Mouse (Mus musculus) kidney, postnatal 36 days (tissue): ENCODE results near the gene Pbx2.
A peak's percentile ranks its signal among the peaks of the same experiment; 100 is the strongest.

Source experiments
- DNase-seq, 2 experiments: peaks; one replicate each; pipeline ENCODE4 v3.0.0; 2021 to 2022; ENCODE audit warnings: mixed read lengths in 2 of 2

The Pbx2 gene

GRCm38 (mm10) chr17:34604061-34604508, 13.0 kb downstream of the Pbx2 start, which contains the start of gene Agpat1:
TSS of gene Agpat1 (plus strand) at chr17:34604262.
- peak; percentile 98 to 100 for DNase-seq

- DNase-seq: peak; percentile 83 to 90
Observed at GRCm38 (mm10) chr17:34604511-34605237, 13.6 kb downstream of the Pbx2 start.

GRCm38 (mm10) chr17:34605609-34606008, 14.5 kb downstream of the Pbx2 start:
- peak; percentile 98 to 99 for DNase-seq

GRCm38 (mm10) chr17:34606186-34607039, 15.3 kb downstream of the Pbx2 start:
- DNase-seq: no peak

GRCm38 (mm10) chr17:34607997-34608396, 16.9 kb downstream of the Pbx2 start:
- DNase-seq: peak in 1 of 2 experiments; percentile 47

GRCm38 (mm10) chr17:34611050-34611449, 20.0 kb downstream of the Pbx2 start:
- DNase-seq: no peak

- DNase-seq: no peak
Observed at GRCm38 (mm10) chr17:34613054-34613645, 22.1 kb downstream of the Pbx2 start.

GRCm38 (mm10) chr17:34613830-34614229, 22.8 kb downstream of the Pbx2 start:
- DNase-seq: no peak

GRCm38 (mm10) chr17:34615871-34616270, 24.8 kb downstream of the Pbx2 start, which contains the start of gene Egfl8:
TSS of gene Egfl8 (minus strand) at chr17:34615971.
- no peak for DNase-seq

- DNase-seq: peak; percentile 82 to 88
Observed at GRCm38 (mm10) chr17:34618999-34619398, 27.9 kb downstream of the Pbx2 start.

- DNase-seq: no peak
Observed at GRCm38 (mm10) chr17:34621006-34621405, 29.9 kb downstream of the Pbx2 start.

GRCm38 (mm10) chr17:34623161-34623560, 32.1 kb downstream of the Pbx2 start:
- DNase-seq: no peak

- no peak for DNase-seq
Observed at GRCm38 (mm10) chr17:34624981-34625380, 33.9 kb downstream of the Pbx2 start.

- DNase-seq: peak in 1 of 2 experiments; percentile 57
Observed at GRCm38 (mm10) chr17:34626062-34626772, 35.2 kb downstream of the Pbx2 start.

GRCm38 (mm10) chr17:34626773-34627092, 35.7 kb downstream of the Pbx2 start:
- DNase-seq: no peak

- DNase-seq: peak; percentile 94 to 95
Observed at GRCm38 (mm10) chr17:34627093-34627942, 36.3 kb downstream of the Pbx2 start.

- DNase-seq: peak; percentile 73 to 78
Observed at GRCm38 (mm10) chr17:34627943-34628643, 37.0 kb downstream of the Pbx2 start, which contains the start of gene Ppt2. TSS of gene Ppt2 (minus strand) at chr17:34628510.

- DNase-seq: no peak
Observed at GRCm38 (mm10) chr17:34628644-34628967, 37.5 kb downstream of the Pbx2 start.

- DNase-seq: no peak
Observed at GRCm38 (mm10) chr17:34629221-34629751, 38.2 kb downstream of the Pbx2 start, which contains the start of gene Prrt1. TSS of gene Prrt1 (plus strand) at chr17:34629533.

- no peak for DNase-seq
Observed at GRCm38 (mm10) chr17:34629796-34630603, 38.9 kb downstream of the Pbx2 start.
